Mouse (Mus musculus): ENCODE results near the gene Tubd1. TPM values are rescaled to one million over a fixed set of nuclear protein-coding genes. Genes with fewer than 3 reads are reported as not detected.
"Not testable (repeated sequence)": the region's sequence is repeated elsewhere in the genome, so short reads cannot be mapped to it uniquely, and the experiment has no call there.

Tubd1 gene
- 9.9 and 10.7 TPM in 2 replicates for polyA plus RNA-seq (2015; fragmentation: Nextera tagmentation; extraction: Ambion mirVana)

GRCm38 (mm10) chr11:86544639-86545299 lies at the start of gene Tubd1, which contains the start of gene Rps6kb1:
TSS of gene Tubd1 (plus strand) at chr11:86544991.
TSS of gene Rps6kb1 (minus strand) at chr11:86544805.
- Histone ChIP-seq H3K27ac (peak within 1 kb of the TSS; percentile 78), H3K36me3 (ENCODE audit: poor library complexity, severe bottlenecking) (peaks cover 10% of the 10 kb centered on the region), H3K27me3 (no peaks in the 10 kb centered on the region), H3K4me1 (peaks cover 27% of the 10 kb centered on the region), H3K9ac (peak within 1 kb of the TSS; percentile 97), H3K4me2 (peak within 1 kb of the TSS; percentile 90), H3K9me3 (replicated peaks) (no peaks in the 10 kb centered on the region), H3K4me3 (peak within 1 kb of the TSS; percentile 97)
- under 1% methylated on average over 43 of the region's 43 CpGs for WGBS
- ATAC-seq: peak; percentile 99

DNA sequence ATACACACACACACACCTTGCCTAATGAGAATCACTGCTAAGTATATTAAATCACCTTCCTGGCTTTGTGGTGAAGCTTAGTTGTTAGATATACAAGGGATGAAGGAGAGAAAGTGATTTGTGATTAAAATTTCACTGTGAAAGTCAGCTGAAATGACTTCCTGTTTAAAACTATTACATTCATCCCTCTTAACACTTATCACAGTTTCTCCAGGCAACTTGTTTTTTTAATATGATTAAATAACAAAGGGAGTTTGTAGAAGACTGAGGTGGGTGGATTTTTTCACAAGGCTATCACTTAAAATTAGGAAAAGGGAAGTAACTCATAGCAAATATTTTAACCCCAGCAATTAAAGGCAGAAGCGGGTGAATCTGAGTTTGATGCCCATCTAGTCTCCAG lies 47.4 kb upstream of the Tubd1 start:
- no peak for ATAC-seq
- 90% methylated on average over 1 of the region's 1 CpGs for WGBS
- no peak overlapping the region for H3K27ac ChIP-seq
- H3K9ac ChIP-seq: no peak overlapping the region
- H3K4me3 ChIP-seq: no peak overlapping the region
- no peak overlapping the region for H3K4me2 ChIP-seq
- H3K27me3 ChIP-seq: no peaks in the 10 kb centered on the region
- no peaks in the 10 kb centered on the region for H3K4me1 ChIP-seq
- H3K9me3 ChIP-seq (replicated peaks): no peaks in the 10 kb centered on the region
- H3K36me3 ChIP-seq (ENCODE audit: poor library complexity, severe bottlenecking): peaks cover 38% of the 10 kb centered on the region

GRCm38 (mm10) chr11:86497908-86498307 lies 46.9 kb upstream of the Tubd1 start:
- Histone ChIP-seq H3K4me3 (no peak overlapping the region), H3K36me3 (ENCODE audit: poor library complexity, severe bottlenecking) (peaks cover 37% of the 10 kb centered on the region), H3K4me2 (no peak overlapping the region), H3K27me3 (no peaks in the 10 kb centered on the region), H3K9me3 (replicated peaks) (no peaks in the 10 kb centered on the region), H3K4me1 (no peaks in the 10 kb centered on the region), H3K27ac (no peak overlapping the region), H3K9ac (no peak overlapping the region)
- ATAC-seq: no peak
- WGBS: 78% methylated on average over 3 of the region's 3 CpGs

GRCm38 (mm10) chr11:86500795-86501194 lies 44.0 kb upstream of the Tubd1 start:
- Histone ChIP-seq H3K27me3 (no peaks in the 10 kb centered on the region), H3K36me3 (ENCODE audit: poor library complexity, severe bottlenecking) (peaks cover 54% of the 10 kb centered on the region), H3K9ac (no peak overlapping the region), H3K27ac (no peak overlapping the region), H3K4me3 (no peak overlapping the region), H3K9me3 (replicated peaks) (no peaks in the 10 kb centered on the region), H3K4me1 (no peaks in the 10 kb centered on the region), H3K4me2 (no peak overlapping the region)
- ATAC-seq: no peak
- WGBS: 90% methylated on average over 1 of the region's 1 CpGs

DNA sequence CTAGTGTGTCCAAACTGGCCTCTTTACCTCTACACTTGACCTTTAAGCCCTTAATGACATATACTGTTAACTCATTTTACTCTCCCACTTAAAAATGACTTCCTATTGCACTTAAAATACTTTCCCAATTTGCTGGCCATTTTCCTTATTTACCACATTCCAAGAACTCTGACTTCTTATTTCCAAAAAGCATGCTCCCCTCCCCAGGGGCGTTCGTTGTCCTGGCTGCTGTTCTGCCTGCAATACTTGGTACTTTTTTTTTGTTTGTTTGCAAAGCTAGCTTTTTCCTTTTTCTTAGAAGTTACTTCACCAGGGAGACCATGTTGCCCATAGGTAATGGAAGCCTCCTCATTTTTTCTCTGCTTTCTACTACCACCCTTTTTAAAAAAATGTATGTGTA lies 41.7 kb upstream of the Tubd1 start:
- peaks cover 64% of the 10 kb centered on the region for H3K36me3 ChIP-seq (ENCODE audit: poor library complexity, severe bottlenecking)
- H3K4me2 ChIP-seq: no peak overlapping the region
- H3K9me3 ChIP-seq (replicated peaks): no peaks in the 10 kb centered on the region
- no peak overlapping the region for H3K4me3 ChIP-seq
- H3K4me1 ChIP-seq: no peaks in the 10 kb centered on the region
- no peaks in the 10 kb centered on the region for H3K27me3 ChIP-seq
- WGBS: 97% methylated on average over 2 of the region's 2 CpGs
- ATAC-seq: no peak
- H3K9ac ChIP-seq: no peak overlapping the region
- H3K27ac ChIP-seq: no peak overlapping the region

DNA sequence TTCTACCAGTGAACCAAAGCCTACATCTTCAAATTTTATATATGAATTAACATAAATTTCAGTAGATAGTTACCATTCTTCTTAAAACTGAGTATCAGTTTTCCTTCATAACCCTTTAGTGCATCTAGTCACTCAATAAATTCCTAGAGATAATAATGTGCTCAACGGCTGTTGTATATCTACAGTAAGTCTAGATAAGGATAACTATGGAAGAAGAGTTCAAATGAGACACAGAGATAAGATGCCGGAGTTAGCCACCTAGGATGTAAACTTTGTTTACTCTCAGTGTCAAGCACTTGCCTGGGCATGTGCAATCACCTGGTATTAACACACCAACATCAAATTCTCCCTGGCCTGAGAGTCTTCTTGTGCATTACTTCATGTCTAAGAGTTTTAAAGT lies 37.5 kb upstream of the Tubd1 start:
- peaks cover 87% of the 10 kb centered on the region for H3K36me3 ChIP-seq (ENCODE audit: poor library complexity, severe bottlenecking)

DNA sequence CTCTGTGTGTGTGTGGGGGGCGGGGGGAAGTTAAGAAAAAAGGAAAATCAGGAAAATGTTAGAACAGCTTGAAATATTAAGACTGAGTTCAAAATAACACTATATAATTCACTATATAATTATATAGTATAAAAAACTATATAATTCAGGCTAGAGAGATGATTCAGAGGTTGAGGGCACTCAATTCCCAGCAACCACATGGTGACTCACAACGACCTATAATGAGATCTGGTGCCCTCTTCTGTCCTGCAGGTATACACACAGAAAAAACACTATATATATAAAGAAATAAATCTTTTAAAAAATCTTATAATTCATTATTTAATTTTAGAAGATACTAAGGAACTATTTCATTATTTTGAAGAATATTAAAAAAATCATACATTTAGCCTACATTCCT lies 36.8 kb upstream of the Tubd1 start:
- no peaks in the 10 kb centered on the region for H3K9me3 ChIP-seq (replicated peaks)
- WGBS: 92% methylated on average over 2 of the region's 2 CpGs

More for the DNA sequence above, 37.5 kb upstream of the Tubd1 start:
- H3K9me3 ChIP-seq (replicated peaks): no peaks in the 10 kb centered on the region
- 97% methylated on average over 2 of the region's 2 CpGs for WGBS
- H3K4me3 ChIP-seq: no peak overlapping the region
- no peak overlapping the region for H3K9ac ChIP-seq
- H3K4me1 ChIP-seq: no peaks in the 10 kb centered on the region
- no peak overlapping the region for H3K27ac ChIP-seq
- no peak overlapping the region for H3K4me2 ChIP-seq
- no peaks in the 10 kb centered on the region for H3K27me3 ChIP-seq
- no peak for ATAC-seq

DNA sequence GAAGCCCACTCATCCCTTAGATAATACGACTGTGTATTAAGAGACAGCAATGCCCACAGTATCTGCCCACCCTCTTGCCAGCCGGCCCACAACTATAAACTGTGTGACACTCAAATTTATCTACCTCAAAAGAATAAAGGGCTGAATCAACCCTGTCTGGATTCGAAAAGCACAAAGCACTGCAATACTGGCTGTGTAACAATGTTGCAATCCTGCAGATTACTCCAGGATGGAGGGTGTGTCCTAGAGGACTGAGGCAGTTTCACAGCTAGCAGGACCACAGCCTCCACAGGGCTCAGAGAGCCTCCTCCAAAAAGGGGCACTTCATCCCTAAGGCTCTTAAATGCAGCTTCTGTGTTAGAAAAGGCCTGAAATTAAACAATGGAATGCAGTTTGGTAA lies 28.2 kb upstream of the Tubd1 start:
- no peak for ATAC-seq
- WGBS: 93% methylated on average over 3 of the region's 3 CpGs
- no peak overlapping the region for H3K4me2 ChIP-seq
- peaks cover 68% of the 10 kb centered on the region for H3K36me3 ChIP-seq (ENCODE audit: poor library complexity, severe bottlenecking)
- no peaks in the 10 kb centered on the region for H3K4me1 ChIP-seq
- H3K4me3 ChIP-seq: no peak overlapping the region
- no peaks in the 10 kb centered on the region for H3K9me3 ChIP-seq (replicated peaks)
- no peak overlapping the region for H3K27ac ChIP-seq
- no peaks in the 10 kb centered on the region for H3K27me3 ChIP-seq
- H3K9ac ChIP-seq: no peak overlapping the region

More for the DNA sequence above, 36.8 kb upstream of the Tubd1 start:
- no peaks in the 10 kb centered on the region for H3K27me3 ChIP-seq
- H3K4me1 ChIP-seq: no peaks in the 10 kb centered on the region
- H3K4me2 ChIP-seq: no peak overlapping the region
- H3K4me3 ChIP-seq: no peak overlapping the region
- H3K36me3 ChIP-seq (ENCODE audit: poor library complexity, severe bottlenecking): peaks cover 88% of the 10 kb centered on the region
- no peak for ATAC-seq
- H3K27ac ChIP-seq: no peak overlapping the region
- no peak overlapping the region for H3K9ac ChIP-seq

DNA sequence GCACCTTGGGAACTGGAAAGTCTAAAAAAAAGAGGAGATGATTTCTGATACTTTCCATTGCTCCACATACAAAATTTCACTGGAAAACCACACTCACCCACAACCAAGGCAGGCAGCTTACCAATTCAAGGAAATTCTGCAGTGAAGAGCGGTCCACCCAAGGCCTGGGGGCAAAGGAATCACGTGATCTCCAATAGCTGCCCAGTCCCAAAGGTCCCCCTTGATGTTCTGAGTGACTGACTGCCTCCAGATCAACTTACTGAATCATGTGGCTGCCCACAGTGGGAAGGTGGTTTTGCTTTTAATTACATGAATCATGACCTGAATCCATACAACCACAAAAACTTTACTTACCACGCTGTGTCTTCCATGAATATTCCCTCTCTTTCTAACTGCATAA lies 27.6 kb upstream of the Tubd1 start:
- ATAC-seq: no peak
- Histone ChIP-seq H3K27ac (no peak overlapping the region), H3K4me3 (no peak overlapping the region), H3K27me3 (no peaks in the 10 kb centered on the region), H3K4me1 (no peaks in the 10 kb centered on the region), H3K9ac (no peak overlapping the region), H3K9me3 (replicated peaks) (no peaks in the 10 kb centered on the region), H3K4me2 (no peak overlapping the region), H3K36me3 (ENCODE audit: poor library complexity, severe bottlenecking) (peaks cover 68% of the 10 kb centered on the region)
- 94% methylated on average over 3 of the region's 3 CpGs for WGBS

DNA sequence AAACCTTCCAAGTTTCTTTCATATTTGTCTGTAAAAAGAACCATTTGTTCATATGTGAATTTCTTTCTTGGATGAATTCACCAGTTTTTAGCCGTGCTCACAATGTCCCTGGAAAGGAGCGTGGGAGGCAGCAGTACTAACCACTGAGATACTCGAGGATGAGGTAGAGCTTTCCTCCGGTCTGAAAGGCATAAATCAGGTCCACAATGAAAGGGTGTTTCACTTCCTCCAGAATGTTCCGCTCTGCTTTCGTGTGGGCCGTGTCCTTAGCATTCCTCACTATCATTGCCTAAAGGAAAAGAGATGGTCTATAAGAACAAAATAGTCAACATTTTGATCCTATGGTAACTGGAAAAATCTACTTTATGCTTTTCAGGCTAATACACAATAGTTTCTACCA lies 25.0 kb upstream of the Tubd1 start:
- peaks cover 77% of the 10 kb centered on the region for H3K36me3 ChIP-seq (ENCODE audit: poor library complexity, severe bottlenecking)
- no peaks in the 10 kb centered on the region for H3K9me3 ChIP-seq (replicated peaks)
- no peak overlapping the region for H3K4me3 ChIP-seq
- H3K27me3 ChIP-seq: no peaks in the 10 kb centered on the region
- H3K4me1 ChIP-seq: no peaks in the 10 kb centered on the region
- 93% methylated on average over 7 of the region's 7 CpGs for WGBS
- H3K9ac ChIP-seq: no peak overlapping the region
- H3K27ac ChIP-seq: no peak overlapping the region
- no peak for ATAC-seq
- H3K4me2 ChIP-seq: no peak overlapping the region

- Histone ChIP-seq H3K9ac (no peak overlapping the region), H3K9me3 (replicated peaks) (no peaks in the 10 kb centered on the region), H3K4me1 (no peaks in the 10 kb centered on the region), H3K27ac (no peak overlapping the region), H3K4me3 (no peak overlapping the region), H3K27me3 (no peaks in the 10 kb centered on the region), H3K36me3 (ENCODE audit: poor library complexity, severe bottlenecking) (peaks cover 69% of the 10 kb centered on the region), H3K4me2 (no peak overlapping the region)
- no peak for ATAC-seq
- WGBS: 97% methylated on average over 4 of the region's 4 CpGs
Measured at GRCm38 (mm10) chr11:86527528-86527927, 17.3 kb upstream of the Tubd1 start.

DNA sequence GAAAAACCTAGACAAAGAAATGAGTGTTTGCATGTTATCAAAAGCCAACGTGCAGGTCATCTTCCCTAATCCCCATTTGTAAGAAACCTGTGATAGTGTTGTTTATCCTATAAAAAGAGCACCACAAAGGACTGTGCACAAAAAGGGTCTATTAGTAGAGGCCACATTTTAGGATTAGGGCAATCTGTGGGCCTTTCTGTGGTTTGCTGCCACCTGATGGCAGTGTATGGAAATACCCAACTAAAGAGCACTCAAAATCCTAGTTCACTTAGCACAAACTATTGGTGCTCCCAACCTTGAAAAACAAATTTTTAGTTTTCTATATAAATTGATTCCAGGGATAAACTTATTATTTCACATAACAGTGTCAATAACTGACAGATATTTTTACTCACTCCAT lies 12.0 kb upstream of the Tubd1 start:
- no peak overlapping the region for H3K4me3 ChIP-seq
- no peak overlapping the region for H3K4me2 ChIP-seq
- H3K27ac ChIP-seq: no peak overlapping the region
- H3K36me3 ChIP-seq (ENCODE audit: poor library complexity, severe bottlenecking): peaks cover 45% of the 10 kb centered on the region
- no peaks in the 10 kb centered on the region for H3K27me3 ChIP-seq
- WGBS: 39% methylated on average over 1 of the region's 1 CpGs
- ATAC-seq: no peak
- no peak overlapping the region for H3K9ac ChIP-seq
- no peaks in the 10 kb centered on the region for H3K9me3 ChIP-seq (replicated peaks)
- H3K4me1 ChIP-seq: no peaks in the 10 kb centered on the region

DNA sequence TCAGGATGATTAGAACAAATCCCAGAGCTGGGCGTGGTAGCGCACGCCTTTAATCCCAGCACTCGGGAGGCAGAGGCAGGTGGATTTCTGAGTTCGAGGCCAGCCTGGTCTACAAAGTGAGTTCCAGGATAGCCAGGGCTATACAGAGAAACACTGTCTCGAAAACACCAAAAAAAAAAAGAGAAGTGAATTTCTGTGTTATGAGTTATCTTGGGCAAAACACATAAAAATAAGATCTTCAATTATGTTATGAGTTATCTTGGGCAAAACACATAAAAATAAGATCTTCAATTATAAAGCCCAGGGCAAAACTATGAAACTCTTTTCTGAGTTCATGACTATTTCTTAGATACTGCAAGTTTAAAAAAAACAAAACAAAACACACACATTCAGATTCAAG lies 11.5 kb upstream of the Tubd1 start:
- H3K4me3 ChIP-seq; H3K27ac ChIP-seq; H3K4me2 ChIP-seq; H3K27me3 ChIP-seq; H3K9me3 ChIP-seq (replicated peaks); H3K9ac ChIP-seq; H3K4me1 ChIP-seq; ATAC-seq: not testable (repeated sequence)
- 93% methylated on average over 6 of the region's 6 CpGs for WGBS
- peaks cover 42% of the 10 kb centered on the region for H3K36me3 ChIP-seq (ENCODE audit: poor library complexity, severe bottlenecking)
